Mouse (Mus musculus) adrenal gland, postnatal 36 days (tissue): ENCODE data around the gene Abcf1. TPM values are rescaled to one million over a fixed set of nuclear protein-coding genes. Genes with fewer than 3 reads are reported as not detected.
A peak's percentile ranks its signal among the peaks of the same experiment; 100 is the strongest.
"Not testable (repeated sequence)": the region's sequence is repeated elsewhere in the genome, so short reads cannot be mapped to it uniquely, and the experiment has no call there.

Source experiments
- DNase-seq, 2 experiments: peaks; one replicate each; pipeline ENCODE4 v3.0.0; 2021; ENCODE audit warnings: mixed read lengths in 1 of 2
- long read RNA-seq, 2 experiments: library from polyadenylated mRNA; stranded (forward); transcript quantifications; one replicate each; pipeline ENCODE4 v2.0.0; 2021; ENCODE audit warnings: borderline sequencing depth in 2 of 2
- total RNA-seq, 2 experiments: library from RNA; stranded (reverse); gene quantifications; 2 replicates each; pipeline ENCODE4 v1.2.3; 2021

The Abcf1 gene
- 10 to 100 TPM; 90.0 to 96.2 TPM for total RNA-seq
- long read RNA-seq, experiment 1, transcript Abcf1-205 (4 exons, 855 nt) = minor isoform, 6 of 167 reads
- long read RNA-seq, experiment 1, transcript Abcf1-201 (23 exons, 3,161 nt) = major isoform, 87 of 167 reads
- long read RNA-seq, experiment 1, partial matches to known transcripts = 55 of 167 reads
- long read RNA-seq, experiment 1, other reads (novel, unspliced or antisense) = 19 of 167 reads
- long read RNA-seq, experiment 2, transcript Abcf1-201 (23 exons, 3,161 nt) = major isoform, 42 of 69 reads
- long read RNA-seq, experiment 2, partial matches to known transcripts = 14 of 69 reads
- long read RNA-seq, experiment 2, other reads (novel, unspliced or antisense) = 12 of 69 reads

DNA sequence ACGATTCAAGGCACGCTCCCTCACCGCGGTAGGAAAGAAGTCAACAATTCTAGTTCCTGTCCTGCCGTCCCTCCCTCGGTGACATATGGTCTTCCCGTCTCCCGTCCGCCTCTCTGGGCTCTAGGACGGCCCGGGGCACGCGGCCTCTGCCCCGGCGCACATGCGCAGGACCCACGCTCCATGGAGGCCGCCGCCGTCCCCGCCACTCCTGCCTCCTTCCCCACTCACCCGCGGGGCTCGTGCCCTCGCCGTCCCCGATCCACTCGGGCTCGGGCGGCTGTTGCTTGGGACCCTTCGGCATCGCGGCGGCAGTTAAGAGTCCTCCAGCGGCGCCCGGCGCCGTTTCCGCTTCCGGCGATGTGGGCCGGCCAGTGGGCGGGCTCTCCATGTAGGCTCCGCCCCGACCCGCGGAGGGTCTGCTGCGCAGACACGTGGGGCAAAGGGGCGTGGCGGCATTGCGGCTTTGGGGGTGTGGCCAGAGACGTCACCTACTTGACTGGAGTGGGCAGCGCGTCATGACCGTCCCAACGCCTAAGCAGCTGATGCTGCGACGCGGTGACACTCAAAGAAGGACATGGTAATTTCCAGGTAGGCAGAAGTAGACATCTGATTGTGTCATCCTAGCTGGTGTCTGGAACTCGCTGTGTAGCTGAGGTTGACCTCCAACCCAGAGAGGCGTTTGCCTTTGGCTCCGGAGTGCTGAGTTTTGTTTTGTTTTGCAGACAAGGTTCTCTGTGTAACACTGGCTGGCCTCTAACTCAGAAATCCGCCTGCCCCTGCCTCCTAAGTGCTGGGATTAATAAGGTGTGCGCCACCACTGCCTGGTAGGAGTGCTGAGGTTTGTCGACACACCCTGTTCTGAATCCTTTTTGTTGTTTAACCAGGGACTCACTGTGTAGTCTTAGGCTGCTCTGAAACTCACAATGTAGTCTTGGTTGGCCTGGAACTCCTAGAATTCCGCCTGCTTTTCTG is at the start of gene Abcf1:
Gene Abcf1, minus strand, starts transcription at position 344 of the 972 bp plus-strand sequence.
- DNase-seq = peak; percentile 99 to 100

DNA sequence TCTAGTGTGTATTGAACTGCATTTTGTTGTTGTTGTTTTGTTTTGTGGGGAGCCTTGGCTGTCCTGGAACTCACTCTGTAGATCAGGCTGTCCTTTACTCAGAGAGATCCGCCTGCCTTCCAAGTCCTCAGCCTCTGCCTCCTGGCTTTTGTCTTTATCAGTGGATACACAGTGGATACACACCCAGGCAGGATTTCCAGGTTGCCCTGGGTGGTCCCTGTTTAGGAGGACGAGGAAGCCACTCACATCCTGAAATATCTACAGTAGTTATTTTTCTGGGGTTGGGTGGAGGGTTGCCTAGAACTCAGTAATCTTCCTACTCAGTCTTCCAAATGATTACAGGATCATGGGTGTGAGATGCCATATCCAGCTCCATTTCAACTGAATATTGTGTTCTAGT is 49.4 kb upstream of the Abcf1 start:
- peak; percentile 34 to 51 for DNase-seq

DNA sequence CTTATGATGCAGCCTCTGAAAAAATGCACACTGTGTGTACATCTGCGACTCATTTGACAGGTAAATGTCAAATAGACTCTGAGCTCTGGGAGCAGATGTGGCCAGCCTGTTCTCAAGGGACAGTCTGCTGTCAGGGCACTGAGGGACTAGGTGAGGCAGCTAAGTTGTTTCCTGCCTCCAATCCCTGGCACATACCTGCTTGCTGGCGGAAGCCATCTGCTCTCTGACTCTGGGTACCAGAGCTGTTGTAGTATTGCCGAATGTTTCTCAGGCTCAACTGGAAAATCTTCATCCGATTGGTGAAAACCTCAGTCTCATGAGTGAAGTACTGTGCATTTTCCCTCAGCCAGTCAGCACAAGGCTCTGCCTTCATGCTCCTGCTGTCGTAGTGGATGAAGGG is 47.5 kb upstream of the Abcf1 start:
- DNase-seq = no peak

DNA sequence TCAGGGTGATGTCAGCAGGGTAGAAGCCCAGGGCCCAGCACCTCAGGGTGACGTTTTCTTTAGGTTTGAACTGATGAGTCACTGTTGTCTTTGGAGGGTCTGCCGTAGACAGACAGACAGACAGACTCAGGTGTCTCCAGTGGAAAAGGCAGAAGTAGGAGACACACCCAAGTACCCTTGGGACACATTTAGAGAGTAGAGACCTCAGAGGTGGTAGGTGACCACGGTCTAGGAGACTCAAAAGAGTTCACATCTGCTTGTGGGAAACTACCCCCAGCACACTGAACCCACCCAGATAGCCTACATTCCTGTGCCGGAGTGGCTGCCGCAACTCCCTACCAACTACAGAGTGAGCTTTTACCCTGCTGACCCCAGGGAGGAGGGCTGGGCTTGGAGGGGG is 45.4 kb upstream of the Abcf1 start:
- DNase-seq = no peak

DNA sequence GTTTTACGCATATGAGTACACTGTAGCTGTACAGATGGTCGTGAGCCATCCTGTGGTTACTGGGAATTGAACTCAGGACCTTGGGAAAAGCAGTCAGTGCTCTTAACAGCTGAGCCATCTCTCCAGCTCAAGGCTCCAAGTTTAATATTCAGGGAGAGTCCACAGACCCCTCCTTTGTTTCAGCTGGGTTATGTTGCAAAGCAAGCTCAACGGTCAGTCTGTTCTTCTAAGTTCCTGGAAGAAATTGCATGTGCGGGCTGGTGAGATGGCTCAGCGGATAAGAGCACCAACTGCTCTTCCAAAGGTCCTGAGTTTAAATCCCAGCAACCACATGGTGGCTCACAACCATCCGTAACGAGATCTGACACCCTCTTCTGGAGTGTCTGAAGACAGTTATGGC is 34.8 kb upstream of the Abcf1 start:
- not testable (repeated sequence) for DNase-seq

DNA sequence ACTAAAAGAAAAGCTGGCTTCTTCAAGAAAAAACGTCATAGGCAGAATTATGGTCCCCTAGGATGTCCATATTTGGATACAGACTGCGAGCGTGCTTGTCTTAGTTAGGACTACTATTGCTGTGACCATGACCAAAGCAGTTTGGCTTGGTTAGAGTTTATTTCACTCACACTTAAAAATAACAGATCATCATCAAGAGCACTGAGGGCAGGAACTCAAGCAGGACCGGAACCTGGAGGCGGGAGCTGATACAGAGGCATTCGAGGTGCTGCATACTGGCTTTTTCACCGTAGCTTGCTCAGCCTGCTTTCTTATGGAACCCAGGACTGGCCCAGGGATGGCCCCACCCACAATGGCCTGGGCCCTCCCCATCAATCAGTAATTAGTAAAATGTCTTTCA is 33.8 kb upstream of the Abcf1 start:
- DNase-seq = no peak

DNA sequence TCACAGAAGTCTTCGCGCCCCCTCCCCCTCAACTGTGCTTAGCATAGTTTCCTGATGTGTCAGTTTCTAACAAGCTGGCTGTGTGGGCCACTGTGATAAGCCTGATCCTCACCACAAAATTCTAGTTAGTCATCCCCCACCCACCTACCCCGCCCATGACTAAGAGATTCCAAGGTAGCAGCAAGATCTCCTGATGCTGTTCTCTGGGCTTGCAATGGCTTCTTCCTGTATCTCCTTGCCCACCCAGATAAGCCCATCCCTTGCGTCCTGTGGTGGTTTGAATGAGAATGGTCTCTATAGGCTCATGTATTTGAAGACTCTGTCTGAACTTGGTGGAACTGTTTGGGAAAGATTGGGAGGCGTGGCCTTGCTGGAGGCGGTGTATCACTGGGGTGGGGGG is 32.4 kb upstream of the Abcf1 start:
- DNase-seq = no peak

DNA sequence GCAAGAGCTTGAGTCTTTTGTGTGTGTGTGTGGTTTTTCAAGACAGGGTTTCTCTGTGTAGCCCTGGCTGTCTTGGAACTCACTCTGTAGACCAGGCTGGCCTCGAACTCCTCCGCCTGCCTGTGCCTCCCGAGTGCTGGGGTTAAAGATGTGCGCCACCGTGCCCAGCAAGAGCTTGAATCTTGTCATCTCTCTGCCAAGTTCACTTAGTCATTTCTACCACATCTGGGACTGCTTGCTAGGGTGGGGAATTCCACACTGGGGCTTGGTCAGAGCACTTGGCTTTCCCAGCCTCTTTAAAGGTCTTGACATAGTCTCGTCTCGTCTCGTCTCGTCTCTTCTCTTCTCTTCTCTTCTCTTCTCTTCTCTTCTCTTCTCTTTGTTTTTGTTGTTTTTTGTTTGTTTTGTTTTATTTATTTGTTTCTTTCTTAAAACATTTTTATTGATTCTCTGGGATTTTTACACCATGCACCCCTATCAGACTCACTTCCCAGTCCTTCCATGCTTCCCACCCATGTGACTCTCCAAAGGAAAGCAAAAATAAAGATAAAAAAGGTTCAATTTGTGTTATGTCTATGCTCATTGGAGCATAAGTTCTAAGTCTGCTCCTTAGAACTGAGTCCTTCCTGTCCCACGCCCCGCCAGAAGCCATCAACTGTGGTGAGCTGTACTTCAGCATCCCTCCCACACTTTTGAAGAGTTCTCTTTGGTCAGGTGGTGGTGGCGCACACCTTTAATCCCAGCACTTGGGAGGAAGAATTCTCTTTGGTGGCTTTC is 31.7 kb upstream of the Abcf1 start:
- DNase-seq = no peak

DNA sequence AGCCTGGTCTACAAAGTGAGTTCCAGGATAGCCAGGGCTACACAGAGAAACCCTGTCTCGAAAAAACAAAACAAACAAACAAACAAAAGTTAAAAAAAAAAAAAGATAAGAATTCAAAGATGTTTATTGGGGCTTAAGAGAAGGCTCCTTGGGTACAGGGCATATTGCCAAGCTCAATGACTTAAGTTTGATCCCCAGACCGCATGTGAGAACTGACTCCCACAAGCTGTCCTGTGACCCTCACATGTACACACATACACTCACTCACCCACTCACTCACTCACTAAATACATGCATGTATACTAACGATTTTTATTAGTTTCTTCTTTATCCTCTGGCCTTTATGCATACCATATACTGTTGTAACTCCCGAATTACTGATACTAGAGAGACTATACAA is 30.8 kb upstream of the Abcf1 start:
- DNase-seq = no peak

DNA sequence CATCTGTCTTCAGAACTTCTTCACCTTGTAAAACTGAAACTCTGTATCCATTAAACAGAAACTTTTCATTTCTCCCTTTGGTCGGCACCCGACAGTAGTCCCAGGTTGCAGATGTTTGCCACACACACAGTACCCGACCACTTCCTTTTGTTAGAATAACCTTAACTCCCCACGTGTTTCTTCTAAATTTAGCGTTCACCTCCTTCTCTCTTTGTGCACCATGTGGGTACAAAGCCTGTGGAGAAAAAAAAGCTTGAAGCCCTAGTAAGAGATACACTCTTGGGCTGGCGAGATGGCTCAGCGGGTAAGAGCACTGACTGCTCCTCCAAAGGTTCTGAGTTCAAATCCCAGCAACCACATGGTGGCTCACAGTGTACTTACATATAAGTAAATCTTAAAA is 29.8 kb upstream of the Abcf1 start:
- no peak for DNase-seq

DNA sequence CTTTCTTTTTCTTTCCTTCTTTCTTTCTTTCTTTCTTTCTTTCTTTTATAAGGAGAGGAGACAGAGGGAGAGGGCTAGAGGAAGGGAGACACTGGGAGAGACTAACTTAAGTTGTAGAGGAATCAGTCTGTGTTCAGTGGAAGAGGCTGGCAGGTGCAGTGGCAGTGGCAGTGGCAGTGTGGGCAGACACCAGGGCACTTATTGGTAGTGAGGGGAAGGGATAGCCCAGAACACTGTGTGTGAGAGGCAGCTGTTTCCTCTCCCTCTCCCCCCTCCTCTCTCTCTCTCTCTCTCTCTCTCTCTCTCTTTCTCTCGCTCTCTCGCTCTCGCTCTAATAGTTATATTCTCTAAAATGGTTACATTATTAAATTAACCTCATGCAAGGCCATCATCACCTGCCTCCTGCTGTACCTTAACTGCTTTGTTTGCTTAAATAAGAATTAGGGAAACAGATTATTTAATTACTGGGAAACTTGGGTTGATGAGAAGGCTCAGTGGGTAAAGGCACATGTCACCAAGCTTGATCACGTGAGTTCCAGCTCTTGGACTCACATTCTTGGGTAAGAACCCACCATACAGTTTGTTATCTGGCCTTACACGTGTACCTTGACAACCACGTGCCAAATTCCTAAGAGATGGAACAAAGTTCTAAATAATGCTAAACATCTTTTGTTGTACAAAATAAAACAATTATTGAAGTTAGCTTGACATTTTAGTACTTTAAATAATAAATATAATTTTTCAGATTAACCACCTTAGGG is 29.2 kb upstream of the Abcf1 start:
- no peak for DNase-seq

DNA sequence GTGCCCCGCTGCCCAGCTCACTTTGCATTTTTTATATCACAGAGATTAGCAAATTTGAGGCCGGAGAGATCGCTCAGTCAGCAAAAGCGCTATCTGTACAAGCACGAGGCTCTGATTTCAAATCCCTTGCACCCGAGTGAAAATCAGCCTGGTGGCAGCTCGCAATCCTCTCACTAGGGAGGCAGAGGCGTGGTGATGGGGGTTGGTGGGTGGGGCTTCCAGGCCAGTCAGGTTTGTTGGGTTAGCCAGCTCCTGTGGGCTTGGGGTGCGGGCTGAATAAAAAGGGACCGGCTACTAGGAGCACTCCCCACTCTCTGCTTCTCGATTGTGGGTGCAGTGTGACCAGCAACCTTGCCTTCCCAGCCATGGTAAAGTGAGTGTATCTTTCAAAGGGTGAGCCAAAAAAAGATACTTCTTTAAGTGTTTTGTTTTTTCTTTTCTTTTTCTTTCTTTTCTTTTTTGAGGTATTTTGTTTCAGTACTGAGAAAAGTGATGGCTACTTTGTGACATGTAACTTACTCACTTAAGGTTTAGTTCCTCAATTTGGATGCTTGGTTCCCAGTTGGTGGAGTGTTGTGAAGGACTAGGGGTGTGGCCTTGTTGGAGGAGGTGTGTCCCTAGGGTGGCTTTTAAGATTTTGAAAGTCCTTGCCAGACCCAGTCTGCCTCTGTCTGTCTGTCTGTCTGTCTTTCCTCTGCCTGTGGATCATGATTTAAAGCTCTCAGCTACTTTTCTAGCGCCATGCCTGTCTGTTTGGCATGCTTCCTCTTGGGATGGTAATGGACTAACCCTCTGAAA is 28.4 kb upstream of the Abcf1 start:
- DNase-seq = peak; percentile 19 to 51

DNA sequence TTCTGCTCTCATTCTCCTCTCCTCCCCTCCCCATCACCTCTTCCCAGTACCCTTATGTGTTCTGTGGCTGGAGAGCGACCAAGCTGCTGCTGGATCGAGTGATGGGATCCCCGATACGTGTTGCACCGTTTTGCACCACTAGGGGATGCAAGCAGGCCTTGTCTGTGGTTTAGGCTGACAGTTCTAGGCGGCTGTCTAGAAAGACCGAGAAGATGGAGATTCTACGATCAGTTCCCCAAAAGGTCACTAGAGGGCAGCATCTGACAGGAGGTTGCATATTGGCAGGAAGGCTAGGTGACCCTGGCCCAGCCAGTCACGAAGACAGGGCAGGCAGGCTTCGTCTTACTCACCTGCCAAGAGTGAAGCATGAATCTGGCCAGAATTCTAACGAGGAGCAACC is 27.4 kb upstream of the Abcf1 start:
- peak; percentile 94 to 95 for DNase-seq

DNA sequence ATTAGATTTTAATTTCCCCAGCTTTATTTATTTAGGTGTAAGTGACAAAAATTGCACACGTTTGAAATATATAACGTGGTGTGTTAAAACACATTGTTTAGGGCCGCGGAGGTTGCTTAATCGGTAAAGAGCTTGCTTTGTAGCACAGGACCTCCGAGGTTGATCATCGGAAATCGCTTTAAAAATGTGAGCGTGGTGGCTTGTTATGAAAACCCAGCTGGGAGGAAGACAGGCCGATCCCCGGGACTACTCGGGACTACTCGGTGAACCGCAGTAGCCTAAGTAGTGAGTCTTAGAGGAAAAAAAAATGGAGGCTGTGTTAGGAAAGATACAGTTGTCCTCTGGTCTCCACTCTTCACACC is 25.3 kb upstream of the Abcf1 start:
- no peak for DNase-seq

DNA sequence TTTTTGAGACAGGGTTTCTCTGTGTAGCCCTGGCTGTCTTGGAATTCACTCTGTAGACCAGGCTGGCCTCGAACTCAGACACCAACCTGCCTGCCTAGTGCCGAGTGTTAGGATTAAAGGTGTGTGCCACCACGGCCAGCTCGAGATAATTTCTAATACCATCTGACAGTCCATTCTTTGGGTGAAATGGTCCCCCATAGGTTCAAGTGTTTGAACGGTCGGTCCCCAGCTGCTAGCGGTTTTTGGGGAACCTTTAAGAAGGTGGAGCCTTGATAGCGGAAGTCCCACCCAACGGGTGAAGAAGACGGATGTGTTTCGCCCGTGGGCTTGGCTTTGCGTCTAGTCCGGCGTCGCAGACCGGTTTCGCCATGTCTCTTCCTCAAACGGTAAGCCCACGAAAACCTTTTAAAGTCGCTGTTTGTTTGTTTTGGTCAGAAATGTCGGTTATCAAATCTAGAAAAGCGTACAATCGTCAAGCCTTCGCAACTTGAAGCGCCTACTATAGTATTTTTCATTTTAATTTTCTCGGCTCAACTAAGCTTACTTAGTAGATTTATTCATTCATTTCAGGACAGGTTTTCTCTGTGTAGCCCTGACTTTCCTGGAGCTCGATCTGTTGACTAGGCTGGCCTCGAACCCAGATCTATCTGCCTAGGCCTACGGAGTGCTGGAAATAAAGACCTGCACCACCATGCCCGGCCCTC is 24.8 kb upstream of the Abcf1 start:
- peak; percentile 84 to 88 for DNase-seq

DNA sequence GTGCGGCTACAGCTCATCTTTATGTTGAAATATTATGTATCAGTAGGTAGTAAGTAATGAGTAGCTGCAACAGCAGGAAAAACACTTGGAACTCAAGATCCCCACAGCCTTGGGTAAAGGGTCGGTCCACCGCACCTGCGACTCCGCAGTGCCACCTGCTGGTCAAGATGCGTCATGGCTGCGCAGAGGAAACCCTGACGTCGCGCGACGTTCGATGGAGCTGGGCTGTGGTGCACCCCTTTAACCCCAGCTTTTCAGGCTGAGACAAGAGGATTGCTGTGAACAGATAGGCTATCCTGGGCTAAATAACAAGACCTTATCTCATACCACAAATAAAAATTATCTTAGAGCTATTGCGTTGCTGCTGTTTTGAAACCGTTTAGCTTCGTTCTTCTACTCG is 24.1 kb upstream of the Abcf1 start:
- peak; percentile 82 to 86 for DNase-seq

DNA sequence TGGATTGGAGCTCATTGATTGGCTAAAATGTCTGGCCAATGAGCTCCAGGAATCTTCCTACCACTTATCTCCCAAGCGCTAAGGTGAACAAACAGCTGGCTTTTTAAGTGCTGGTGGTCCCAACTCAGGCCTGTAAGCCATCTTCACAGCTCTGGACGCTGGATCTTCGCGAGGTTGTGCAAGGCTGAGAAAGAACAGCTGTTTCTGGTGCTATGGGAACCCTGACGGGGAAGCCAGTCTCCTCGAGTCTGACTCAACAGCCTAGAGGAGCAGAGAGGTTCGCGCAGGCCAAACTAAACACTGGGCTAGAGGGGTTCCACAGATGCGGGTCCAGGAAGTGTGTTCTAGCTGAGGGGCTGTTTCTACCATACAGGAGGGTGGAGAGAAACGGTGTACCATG is 22.2 kb upstream of the Abcf1 start:
- no peak for DNase-seq

DNA sequence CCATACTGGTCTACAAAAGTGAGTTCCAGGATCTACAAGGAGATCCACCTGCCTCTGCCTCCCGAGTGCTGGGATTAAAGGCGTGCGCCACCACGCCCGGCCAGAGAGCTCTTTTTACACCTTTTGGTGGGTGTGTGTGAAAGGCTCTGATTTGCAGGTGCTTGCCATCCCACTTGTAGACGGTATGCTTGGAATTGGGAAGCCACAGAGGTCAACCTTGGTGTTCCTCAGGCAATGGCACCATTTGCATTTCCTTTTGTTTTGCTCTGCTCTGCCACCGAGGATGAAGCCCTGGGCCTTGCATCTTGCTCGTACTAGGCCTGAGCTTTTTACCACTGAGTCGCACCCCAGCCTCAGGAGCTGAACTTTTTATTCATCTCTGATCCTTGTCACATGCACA is 12.2 kb upstream of the Abcf1 start:
- no peak for DNase-seq

DNA sequence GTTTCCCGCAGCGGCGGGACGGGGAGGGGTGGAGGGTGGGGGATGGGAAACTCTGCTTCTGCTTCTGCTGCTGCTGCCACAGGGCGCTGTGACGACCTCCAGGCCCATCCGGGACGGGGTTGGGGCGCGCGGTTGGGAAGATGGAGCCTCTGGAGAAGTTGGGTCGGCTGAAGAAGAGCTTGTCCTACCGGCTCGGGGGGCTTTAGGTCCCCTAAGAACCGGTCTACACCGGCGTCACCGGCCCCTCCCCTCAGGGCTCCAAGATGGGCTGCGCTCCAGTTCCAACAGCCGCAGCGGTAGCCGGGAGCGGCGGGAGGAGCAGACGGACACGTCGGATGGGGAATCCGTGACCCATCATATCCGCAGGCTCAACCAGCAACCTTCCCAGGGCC is 10.8 kb upstream of the Abcf1 start:
- DNase-seq = peak; percentile 67 to 73
